Mouse (Mus musculus) frontal cortex, postnatal 10 days (tissue): ENCODE data around the gene Abraxas2.

Experiments
- DNase-seq, 2 experiments: peaks; one replicate each; pipeline ENCODE4 v3.0.0; 2022; ENCODE audit warnings: low spot score in 2 of 2, mixed read lengths in 1 of 2

Abraxas2 gene

DNA sequence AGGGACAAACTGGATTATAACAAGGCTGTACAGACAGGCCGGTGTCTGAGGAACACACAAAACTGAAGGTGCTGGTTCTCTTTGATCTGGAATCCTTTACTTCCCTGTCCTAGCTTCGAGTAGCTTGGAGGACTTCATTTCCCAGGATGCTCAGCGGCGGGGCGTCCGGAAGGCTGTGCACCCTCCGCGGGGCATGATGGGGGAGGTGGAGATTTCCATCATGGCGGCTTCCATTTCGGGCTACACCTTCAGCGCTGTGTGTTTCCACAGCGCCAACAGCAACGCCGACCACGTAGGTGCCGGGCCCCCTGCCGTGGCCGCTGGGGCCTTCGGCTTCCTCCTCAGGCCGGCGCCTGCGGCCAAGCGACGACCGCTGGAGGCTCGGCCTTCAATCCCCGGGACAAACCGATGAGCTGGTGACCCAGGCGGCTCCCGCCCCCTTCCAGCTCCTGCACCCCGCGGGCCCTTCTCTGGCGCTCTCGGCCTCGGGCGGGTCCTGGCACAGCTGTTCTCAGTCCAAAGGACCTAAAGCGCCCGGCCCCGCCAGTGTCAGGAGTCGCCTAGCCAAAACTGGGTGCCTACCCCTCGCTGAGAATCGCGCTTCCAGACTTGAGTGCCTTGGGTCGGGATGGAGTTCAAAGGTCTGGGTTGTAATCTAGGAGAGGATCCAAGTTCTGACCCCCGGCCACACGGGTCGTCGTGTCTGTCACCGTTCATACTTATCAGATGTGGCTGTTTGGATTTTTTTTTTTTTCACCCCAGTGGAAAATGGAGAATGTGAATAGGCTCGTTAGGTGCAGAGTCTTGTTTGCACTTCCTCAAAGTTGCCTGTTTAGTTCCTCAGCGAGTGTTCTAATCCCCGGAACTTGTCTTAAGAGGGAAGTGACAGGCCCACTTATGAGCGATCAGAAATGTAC is at the start of gene Abraxas2:
Gene Abraxas2 (plus strand): TSS at position 184 of the 917 bp plus-strand sequence.
- peak; percentile 73 to 88 for DNase-seq

DNA sequence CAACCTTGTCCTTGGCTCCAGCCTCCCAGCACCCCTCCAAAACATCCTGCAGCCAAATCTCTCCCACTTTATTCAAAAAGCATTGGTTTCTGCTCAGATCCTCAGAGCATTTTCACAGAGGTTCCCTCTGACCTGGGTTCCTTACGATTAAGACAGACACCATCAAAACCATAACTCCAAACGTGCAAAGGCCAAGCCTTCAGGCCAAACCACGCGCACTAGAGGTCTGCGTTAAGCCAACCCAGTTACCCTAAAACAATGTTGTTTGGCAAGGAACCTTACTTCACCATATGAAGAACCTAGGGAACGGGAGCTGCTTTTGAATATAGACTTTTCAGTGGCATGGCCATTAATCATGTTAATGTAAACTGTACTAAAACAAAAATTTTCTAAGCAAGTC is 49.3 kb upstream of the Abraxas2 start:
- DNase-seq, result no peak

DNA sequence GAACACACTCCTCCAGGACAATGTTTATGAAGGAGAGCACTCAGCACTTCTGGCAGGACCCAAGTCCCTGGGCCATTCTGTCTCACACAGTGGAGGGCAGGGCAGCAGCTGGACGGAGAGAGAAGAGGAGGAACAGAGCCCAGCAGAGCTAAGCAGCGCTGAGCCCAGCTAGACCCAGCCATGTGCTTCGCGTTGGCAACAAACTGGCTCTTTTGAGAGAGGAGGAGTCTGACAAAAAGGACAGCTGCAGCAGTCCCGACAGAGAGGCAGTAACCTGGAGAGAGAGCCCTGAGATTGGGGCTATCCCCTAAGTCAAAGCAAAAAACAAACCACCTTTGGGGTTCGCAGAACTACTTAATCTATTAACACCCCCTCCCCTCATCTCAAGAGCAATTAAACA is 48.7 kb upstream of the Abraxas2 start:
- DNase-seq, result peak in 1 of 2 experiments; percentile 46

DNA sequence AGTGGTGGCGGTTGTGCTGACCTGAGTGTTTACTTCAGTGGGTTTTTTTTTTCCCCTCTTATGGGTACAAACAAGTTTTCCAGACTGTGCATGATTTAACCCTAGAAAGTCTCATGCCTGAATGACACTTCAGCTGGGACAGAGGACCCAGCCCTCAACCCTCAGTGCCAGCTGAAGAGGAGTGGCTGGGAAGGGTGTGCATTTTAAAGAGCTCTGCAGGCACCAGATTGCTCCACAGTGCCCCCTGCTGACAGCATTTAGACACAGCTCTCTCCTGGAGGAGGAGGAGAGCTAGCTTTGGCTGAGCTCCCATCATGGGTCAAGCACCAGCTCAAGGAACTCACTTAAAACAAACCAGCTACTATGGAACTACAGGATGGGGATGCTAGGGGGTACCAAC is 48.1 kb upstream of the Abraxas2 start:
- DNase-seq, result peak; percentile 76 to 85

DNA sequence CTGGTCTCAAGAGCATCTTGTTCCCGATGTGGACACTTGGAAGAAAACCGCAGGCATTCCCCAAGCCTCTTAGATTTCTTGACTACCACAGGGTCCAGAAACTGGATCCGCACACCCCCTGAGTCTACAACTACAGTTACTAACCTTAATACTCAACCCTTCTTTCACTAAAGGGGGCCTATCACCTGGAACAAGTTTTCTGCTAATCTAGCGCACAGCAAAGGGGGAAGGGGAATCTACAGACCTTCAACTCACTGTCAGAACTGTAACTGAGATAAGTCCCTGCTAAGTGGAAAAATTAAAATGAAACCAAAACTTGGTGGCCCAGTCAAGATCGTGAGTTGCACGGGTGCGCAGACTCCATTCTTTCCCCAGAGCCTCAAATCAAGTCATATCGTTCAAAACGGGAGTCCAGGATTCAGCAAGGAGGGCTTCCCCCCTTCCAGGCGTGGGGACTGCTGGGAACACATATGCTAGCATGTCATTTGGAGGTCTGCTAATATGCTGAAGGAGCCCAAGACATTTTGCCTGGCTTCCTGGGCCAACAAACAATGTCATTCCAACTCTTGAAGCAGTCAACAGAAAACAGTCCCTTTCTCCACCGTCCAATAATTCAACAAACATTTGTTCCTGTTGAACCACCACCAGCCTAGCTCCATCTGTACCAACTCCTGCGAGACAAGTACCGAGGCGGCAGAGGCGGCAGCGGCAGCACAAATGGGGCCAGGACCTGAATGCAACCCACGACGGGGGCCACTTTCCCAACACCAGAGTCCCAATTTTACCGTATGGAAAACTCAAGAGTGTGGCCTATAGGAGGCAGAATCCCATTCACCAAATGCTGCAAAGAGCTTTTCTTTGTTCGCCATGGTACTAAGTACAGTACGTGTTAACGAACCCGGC is 47.1 kb upstream of the Abraxas2 start:
- DNase-seq, result no peak

DNA sequence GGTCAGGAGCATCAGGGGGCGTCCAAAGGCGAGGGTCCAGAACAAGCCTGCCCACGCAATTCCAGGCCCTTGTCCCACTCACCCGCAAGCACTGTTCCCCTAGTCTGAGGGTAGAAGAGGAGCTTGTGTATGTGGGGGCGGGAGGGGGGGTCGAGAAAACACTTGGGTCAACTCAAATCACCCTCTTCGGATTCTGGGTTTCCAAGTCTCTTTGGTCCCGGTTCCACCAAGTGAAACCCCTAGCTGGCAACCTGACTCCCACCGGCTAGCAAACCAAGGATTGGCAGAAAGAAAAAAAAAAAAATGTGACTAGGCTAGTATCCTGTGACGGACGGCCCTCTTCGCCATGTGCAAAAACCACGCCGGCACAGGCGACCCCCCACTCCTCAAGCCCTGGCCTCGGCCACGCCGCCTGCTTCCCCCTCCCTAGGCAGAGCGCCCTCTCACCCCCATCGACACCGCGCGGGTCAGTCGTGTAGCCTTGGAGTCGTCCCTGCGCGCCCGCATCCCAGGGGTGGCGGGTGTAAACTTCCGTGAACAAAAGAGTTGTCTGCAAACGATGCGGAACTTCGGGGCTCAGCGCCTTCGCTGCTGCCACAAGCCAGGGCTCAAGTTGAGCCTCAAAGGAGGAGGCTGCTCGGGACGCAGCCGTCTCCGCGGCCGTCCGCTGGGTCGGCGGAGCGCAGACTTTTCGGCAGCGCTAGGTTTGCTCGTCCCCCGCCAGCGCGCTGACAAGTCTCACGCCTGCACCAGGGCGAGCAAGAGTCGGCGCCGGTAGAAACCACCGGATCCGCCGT is 46.2 kb upstream of the Abraxas2 start:
- DNase-seq, result no peak

DNA sequence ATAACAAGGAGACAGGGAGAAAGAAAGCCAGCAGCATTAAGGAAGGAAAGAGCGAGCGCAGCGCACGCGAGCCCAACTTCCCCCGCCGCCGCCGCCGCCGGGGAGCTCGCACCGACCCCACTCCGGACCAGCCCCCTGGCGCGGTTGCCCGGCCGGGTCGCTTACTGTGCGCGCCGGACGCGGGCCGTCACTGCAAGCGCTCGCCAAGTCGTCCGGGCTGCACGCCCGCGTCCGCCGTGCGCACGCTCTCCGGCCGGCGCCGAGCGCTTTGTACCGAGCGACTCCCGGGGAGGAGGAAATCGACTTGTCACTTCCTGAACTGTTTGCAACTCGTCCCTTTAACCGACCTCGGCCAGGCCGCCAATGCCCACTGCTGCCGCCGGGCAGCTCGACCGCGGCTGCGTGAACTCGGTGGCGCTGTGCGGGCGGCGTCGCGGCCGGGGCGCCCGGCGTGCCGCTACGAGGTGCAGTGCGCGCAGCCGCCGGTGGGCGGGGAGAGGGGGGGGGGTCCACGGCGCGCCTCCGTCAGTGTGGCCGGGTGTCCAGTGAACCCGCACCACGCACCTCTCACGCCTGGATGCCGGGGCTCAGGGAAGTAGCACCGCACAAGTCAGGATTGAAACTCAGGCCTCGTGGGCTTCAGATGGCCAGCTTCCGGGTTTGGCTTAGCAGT is 45.5 kb upstream of the Abraxas2 start, which contains the start of gene Fam53b:
Gene Fam53b (minus strand): TSS at position 471 of the 673 bp plus-strand sequence.
- DNase-seq, result peak; percentile 59 to 65

DNA sequence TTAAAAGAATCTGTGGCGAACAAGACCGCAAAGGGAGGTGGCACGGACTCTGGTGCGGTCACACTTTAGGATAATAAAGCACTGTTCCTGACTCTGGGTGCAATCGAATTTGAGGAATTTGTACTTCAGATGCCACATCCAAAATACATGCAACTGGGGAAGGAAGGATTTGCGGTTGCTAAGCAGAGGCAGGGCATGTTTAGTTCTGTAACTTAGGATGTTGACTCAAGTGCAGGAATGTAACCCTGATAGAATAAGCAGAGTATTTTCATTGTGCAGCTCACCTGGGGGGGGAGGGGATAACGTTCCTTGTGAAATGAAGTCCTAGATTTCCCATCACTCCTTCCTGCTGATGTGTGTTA is 45.0 kb upstream of the Abraxas2 start:
- DNase-seq, result no peak

DNA sequence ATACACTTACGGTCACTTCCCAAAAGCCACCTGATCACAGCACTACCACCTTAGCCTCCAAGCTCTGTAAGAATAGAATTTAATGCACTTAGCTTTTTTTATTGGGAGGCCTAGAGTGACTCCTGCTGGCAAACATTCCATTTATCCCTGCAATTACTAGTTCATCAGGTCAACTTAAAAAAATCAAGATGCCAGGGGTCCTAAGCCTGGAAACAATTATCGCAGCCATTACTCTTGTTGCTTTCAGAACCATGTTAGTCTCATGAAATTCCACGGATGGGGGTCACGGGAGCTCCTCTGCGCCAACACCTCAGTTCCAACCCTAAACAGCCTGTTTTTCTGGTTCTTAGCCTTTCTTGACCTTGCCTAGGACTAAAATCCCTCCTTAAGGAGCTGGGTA is 43.9 kb upstream of the Abraxas2 start:
- DNase-seq, result no peak

DNA sequence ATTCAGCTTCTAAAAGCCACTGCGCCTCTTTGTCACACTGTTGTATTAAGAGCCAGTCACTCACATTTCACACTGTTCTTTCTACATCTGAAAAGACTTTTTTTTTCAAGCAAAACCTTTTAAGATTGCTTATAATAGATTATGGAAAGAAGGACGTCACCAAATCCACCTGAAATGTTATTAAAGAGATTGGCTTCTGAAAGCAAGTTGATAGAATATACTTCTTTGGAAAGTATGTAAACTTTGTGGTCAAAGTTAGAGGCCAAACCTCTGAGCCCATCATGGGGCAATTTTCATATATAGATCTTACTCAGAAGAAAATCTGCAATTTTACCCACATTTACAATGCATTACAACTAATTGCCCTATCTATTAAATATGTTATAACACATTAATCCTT is 42.5 kb upstream of the Abraxas2 start:
- no peak for DNase-seq

DNA sequence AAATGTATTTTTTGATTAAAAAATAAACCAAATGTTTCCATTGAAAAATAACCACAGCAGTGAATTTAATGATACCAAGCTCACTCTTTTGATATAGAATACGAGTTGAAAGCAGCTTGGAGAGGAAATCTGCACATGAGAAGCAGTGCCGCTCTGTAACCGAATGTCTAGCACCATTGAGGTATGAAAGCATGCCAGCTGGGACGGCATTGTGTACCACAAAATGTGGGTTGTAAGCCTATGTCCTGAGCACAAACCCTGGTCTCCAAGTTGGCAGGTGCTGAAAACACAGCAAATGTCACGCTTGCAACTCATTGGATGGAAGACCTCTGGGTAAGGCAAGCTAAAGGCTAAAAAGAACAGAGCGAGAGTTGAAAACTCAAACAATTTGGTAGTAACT is 42.0 kb upstream of the Abraxas2 start:
- DNase-seq, result no peak

DNA sequence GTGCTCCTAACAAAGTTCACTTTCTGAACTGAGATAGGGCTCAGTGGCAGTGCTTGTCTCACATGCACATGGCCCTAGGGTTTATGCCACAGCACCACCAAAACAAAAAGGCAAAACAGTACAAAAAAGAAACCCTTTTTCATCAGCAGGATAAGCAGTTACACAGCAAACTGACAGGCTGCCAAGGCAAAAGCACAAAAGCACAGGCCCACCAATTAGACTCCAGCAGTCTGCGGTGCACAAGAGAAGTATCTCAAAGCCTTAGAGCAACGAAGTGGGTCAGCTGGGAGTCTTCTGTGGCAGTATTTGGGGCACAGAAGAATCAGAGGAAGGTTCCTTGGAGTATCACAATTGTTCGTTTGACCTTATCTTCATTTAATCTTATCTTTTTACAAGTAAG is 38.3 kb upstream of the Abraxas2 start:
- no peak for DNase-seq

DNA sequence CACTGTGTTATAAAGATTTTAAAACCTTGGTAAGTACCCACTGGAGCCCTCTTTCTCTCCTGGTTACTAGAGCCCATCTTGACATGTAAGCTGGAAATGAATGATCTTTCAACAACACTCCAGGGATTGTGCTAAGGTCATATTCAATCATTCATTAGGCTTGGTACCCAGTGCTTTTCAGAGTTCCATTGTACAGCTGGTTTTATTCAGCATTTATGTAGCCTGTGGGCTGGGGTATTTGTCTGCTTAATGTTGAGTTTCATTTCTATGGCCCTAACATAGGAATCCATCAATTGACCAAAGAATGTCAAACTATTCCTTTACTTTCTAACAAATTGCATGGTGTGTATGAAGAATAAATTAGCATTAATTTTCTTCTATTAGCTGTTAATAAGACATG is 35.2 kb upstream of the Abraxas2 start:
- no peak for DNase-seq

DNA sequence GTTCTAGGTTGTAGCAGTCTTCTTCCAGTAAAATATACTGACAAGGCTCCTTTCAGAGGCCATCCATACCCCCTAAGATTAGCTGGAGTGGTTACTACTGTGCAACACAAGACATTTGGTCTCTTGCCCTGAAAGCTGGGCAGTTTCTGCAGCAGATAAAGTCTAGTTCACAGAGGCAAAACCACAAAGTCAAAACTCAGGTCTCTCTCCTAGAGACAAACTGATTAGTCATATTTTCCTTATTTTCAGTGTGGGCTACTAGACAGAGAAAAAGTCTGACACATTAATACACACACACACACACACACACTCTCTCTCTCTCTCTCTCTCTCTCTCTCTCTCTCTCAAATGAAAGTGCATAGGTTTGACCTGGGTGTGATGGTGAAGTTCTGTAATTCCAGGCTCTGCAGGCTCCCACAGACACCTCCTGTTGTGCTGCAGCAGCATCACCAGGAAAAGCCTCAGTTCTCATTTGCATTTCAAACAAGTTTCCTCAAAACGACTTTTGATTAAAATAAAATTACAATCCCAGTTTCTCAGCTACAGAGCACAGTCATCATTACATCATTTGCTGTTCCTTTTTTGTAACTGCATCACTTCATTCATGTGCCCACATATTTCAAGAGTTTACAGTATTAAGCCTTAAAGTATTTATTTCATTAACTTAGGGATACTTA is 34.5 kb upstream of the Abraxas2 start:
- no peak for DNase-seq

DNA sequence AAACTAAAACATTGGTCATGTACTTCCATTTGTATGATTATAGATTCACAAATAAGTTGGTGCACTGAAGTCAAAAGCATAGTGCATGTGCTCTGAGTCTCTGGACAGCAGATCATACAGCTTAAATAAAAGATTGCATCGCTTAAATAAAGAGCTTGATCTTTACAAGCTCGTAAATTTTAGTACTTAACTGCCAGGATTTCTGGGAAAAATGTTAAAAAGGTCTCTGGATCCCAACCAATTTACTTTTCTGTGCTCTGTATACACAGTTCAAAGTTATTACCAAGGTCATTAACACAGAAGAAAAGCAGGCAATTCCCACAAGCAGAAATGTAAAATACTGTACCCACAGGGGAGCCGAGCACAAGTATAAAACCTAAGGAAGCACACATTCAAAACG is 28.1 kb upstream of the Abraxas2 start:
- DNase-seq, result no peak

DNA sequence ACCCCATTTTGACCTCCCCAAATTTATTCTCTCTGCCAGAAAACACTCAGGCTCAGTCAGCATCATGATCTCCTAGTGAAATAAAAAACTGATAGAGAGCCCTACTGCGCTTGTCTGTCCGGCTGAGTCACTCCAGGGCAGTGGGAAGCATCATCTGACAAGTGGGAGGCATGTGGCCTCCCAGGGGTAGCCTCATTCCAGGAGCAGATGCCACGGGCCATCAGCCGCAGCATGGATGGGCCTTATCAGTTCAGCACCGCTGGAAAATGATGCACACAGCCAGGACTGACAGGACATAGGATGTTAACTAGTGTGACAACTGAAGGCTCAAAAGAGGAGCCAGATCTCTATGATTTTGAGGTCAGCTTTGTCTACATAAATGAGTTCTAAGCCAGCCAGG is 17.7 kb upstream of the Abraxas2 start:
- DNase-seq, result no peak

DNA sequence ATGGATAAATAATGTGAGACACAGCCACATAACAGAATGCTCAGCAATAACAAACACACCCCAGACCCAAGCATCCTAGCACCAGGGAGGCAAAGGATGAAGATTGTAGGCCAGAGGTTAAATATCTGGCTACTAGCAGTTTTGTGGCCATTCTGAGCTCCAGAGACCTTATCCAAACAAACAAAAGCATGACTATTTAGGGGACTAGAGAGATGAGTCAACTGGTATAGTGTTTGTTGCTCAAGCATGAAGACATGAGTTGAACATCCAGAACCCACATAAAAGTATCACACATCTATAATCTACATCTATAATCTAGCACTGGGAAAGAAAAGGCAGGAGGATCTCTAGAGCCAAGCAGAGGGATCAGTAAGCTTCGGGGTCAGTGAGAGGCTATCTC is 16.6 kb upstream of the Abraxas2 start:
- no peak for DNase-seq

DNA sequence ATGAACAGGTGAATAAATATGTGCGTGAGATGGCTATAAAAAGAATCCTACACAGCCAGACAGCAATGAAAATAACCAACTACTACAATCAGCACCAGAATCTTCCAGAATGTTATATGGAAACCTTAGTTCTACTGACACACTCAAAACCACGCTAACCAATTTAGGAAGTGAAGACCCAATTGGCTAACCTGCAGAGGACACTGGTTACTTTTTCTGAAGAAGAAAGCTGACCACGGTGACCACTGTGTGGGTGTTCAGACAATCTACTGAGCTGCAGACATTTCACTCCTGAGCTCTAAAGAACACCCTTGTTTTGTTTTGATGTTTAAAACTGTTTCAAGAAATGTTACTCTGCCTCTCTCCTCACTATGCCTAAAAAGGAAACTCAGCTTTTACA is 15.9 kb upstream of the Abraxas2 start:
- DNase-seq, result no peak

DNA sequence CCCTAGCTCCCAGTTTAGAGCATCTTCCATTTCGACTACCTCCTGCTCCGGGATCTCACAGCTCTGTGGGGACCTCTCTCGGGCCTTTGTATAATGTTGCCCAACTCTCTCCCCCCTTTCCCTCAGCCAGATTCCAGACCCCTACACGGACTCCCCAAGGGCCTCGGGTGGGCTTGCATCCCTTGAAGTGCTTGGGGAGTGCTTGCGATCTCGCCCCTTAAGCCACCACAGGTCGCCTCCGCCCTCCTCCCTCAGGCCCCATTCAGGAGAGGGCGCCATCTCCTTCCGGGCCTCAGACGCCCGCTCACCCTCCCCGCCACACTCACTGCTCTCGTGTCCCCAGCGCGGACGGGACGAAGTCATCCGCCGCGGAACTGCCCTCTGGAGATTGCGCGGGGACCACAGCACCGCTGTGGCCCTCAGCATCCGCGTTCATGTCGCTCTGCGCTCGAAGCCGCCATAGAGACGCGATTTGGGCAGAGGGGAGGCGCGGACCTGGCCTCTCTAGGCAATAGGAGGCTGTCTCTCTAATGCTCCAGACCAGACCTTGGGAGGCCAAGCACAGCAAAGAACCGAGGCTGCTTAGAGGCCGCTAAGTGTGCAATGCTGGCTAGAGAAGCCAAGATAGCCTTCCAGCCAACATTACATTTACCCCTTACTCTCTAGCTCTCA is 6.7 kb upstream of the Abraxas2 start, which contains the start of gene Eef1akmt2:
Gene Eef1akmt2 (minus strand): TSS at position 501 of the 672 bp plus-strand sequence.
- peak; percentile 69 to 81 for DNase-seq

DNA sequence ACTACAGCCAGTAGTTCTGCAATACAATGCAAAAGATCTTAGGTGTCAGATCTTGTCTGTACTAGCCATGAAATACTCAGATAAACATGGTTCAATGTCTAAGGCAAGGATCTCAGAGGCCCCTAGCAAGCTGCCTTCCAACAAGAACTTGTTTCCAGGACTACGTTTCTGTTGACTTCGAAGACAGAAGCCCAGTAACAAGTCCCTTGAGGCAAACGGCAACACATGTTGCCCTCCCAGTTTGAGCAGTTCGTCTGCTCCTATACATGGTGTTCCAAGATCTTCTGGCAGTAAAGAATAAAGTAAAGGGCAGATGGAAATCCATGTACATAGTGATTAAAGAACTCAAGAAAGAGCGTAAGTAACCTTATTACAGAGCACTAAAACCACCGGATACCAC is 5.7 kb upstream of the Abraxas2 start:
- DNase-seq, result no peak
